Mouse (Mus musculus) olfactory bulb, adult 2 months (tissue): ENCODE data around the gene Ccdc86. TPM values are rescaled to one million over a fixed set of nuclear protein-coding genes. Genes with fewer than 3 reads are reported as not detected.

Source experiments
- H3K27ac ChIP-seq: fragments of 200-500 bp; 2 replicates; pipeline ENCODE4 v1.5.1; 2012; ENCODE audit warnings: low read depth, low read length; ENCODE audit not compliant: insufficient read depth
- H3K4me1 ChIP-seq: fragments of 200-500 bp; 2 replicates; pipeline ENCODE4 v1.6.1; 2012; ENCODE audit warnings: low read length; ENCODE audit not compliant: control insufficient read depth, insufficient read depth
- H3K4me3 ChIP-seq: fragments of 200-500 bp; 2 replicates; pipeline ENCODE4 v1.5.1; 2012; ENCODE audit warnings: mild to moderate bottlenecking, low read depth, low read length, moderate library complexity; ENCODE audit not compliant: insufficient read depth
- CTCF ChIP-seq: fragments of 200-500 bp; IDR thresholded peaks from 2 replicates; pipeline ENCODE4 v1.5.1; 2012; ENCODE audit warnings: low read depth, mild to moderate bottlenecking, low read length, moderate library complexity; ENCODE audit not compliant: insufficient read depth
- POLR2A ChIP-seq: fragments of 200-500 bp; IDR thresholded peaks from 2 replicates; pipeline ENCODE4 v1.6.1; 2012; ENCODE audit warnings: mild to moderate bottlenecking, low read depth, low read length, moderate library complexity; ENCODE audit not compliant: insufficient read depth
- WGBS: fragments of 180-500 bp; shearing (Covaris S2); methylation state at CpG from one replicate; pipeline ENCODE4 v1.1.7; 2018; 5-methylcytosine and 5-hydroxymethylcytosine counted together
- polyA plus RNA-seq: library from polyadenylated mRNA; stranded (reverse); fragments of >200 nt; gene quantifications from 2 replicates; pipeline ENCODE4 v1.2.4, GENCODE M21; 2012; ENCODE audit warnings: low replicate concordance; ENCODE audit not compliant: missing spikeins, insufficient read depth, insufficient read length

The Ccdc86 gene
- polyA plus RNA-seq, 1 experiment = not detected

- H3K27ac ChIP-seq = no peak overlapping the region
- TF ChIP-seq CTCF (peak; percentile 58; the same call in 1 of the 2 replicates), POLR2A (0 out of 2 replicates have a peak, but pooled peaks have one; percentile 4)
- peaks cover 12% of the 10 kb centered on the region for H3K4me1 ChIP-seq
- peak overlapping the region; percentile 33 for H3K4me3 ChIP-seq
- 21% methylated on average over 37 of the region's 37 CpGs for WGBS
These were observed 8.8 kb downstream of the Ccdc86 start for GRCm38 (mm10) chr19:10940097-10940800.

- Histone ChIP-seq H3K4me3 (no peak overlapping the region), H3K4me1 (peaks cover 12% of the 10 kb centered on the region), H3K27ac (no peak overlapping the region)
- no peak for TF ChIP-seq POLR2A
- no peak for TF ChIP-seq CTCF
- 87% methylated on average over 3 of the region's 3 CpGs for WGBS
These were observed 10.3 kb downstream of the Ccdc86 start for GRCm38 (mm10) chr19:10938771-10939170.

GRCm38 (mm10) chr19:10937110-10937563, 11.9 kb downstream of the Ccdc86 start, which contains the start of gene Ptgdr2:
TSS of gene Ptgdr2 (plus strand) at chr19:10937160.
- H3K4me3 ChIP-seq = no peak within 1 kb of the TSS
- WGBS = 53% methylated on average over 5 of the region's 5 CpGs
- TF ChIP-seq CTCF (no peak), POLR2A (no peak)
- no peak within 1 kb of the TSS for H3K27ac ChIP-seq
- H3K4me1 ChIP-seq = peaks cover 12% of the 10 kb centered on the region

GRCm38 (mm10) chr19:10936077-10936476, 13.0 kb downstream of the Ccdc86 start:
- TF ChIP-seq CTCF (no peak), POLR2A (no peak)
- WGBS = 87% methylated on average over 5 of the region's 5 CpGs
- H3K27ac ChIP-seq = no peak overlapping the region
- peaks cover 11% of the 10 kb centered on the region for H3K4me1 ChIP-seq
- no peak overlapping the region for H3K4me3 ChIP-seq

GRCm38 (mm10) chr19:10935029-10935428, 14.0 kb downstream of the Ccdc86 start:
- peaks cover under 1% of the 10 kb centered on the region for H3K4me1 ChIP-seq
- H3K27ac ChIP-seq = no peak overlapping the region
- TF ChIP-seq CTCF (no peak), POLR2A (no peak)
- WGBS = 18% methylated on average over 5 of the region's 5 CpGs
- H3K4me3 ChIP-seq = no peak overlapping the region

- no peak overlapping the region for H3K27ac ChIP-seq
- no peaks in the 10 kb centered on the region for H3K4me1 ChIP-seq
- no peak for TF ChIP-seq POLR2A
- no peak for TF ChIP-seq CTCF
- H3K4me3 ChIP-seq = no peak overlapping the region
- WGBS = 92% methylated on average over 2 of the region's 2 CpGs
These were observed 18.4 kb downstream of the Ccdc86 start for GRCm38 (mm10) chr19:10930641-10931040.

- Histone ChIP-seq H3K4me3 (no peak overlapping the region), H3K4me1 (no peaks in the 10 kb centered on the region), H3K27ac (no peak overlapping the region)
- 35% methylated on average over 4 of the region's 4 CpGs for WGBS
- TF ChIP-seq CTCF = no peak
- no peak for TF ChIP-seq POLR2A
These were observed 22.4 kb downstream of the Ccdc86 start for GRCm38 (mm10) chr19:10926666-10927065.

GRCm38 (mm10) chr19:10926123-10926621, 22.9 kb downstream of the Ccdc86 start:
- no peak overlapping the region for H3K27ac ChIP-seq
- 30% methylated on average over 6 of the region's 6 CpGs for WGBS
- H3K4me1 ChIP-seq = no peaks in the 10 kb centered on the region
- TF ChIP-seq CTCF = no peak
- no peak for TF ChIP-seq POLR2A
- H3K4me3 ChIP-seq = no peak overlapping the region

- no peak for TF ChIP-seq POLR2A
- no peak overlapping the region for H3K4me3 ChIP-seq
- no peaks in the 10 kb centered on the region for H3K4me1 ChIP-seq
- H3K27ac ChIP-seq = no peak overlapping the region
- 66% methylated on average over 4 of the region's 4 CpGs for WGBS
These were observed 24.8 kb downstream of the Ccdc86 start for GRCm38 (mm10) chr19:10924220-10924619.

- TF ChIP-seq POLR2A = no peak
- 67% methylated on average over 3 of the region's 3 CpGs for WGBS
These were observed 28.0 kb downstream of the Ccdc86 start for GRCm38 (mm10) chr19:10921058-10921457.

More at GRCm38 (mm10) chr19:10921058-10921457, 28.0 kb downstream of the Ccdc86 start:
- no peaks in the 10 kb centered on the region for H3K4me1 ChIP-seq
- H3K27ac ChIP-seq = no peak overlapping the region
- H3K4me3 ChIP-seq = no peak overlapping the region
